Mouse (Mus musculus) heart, embryonic 13.5 days (tissue): ENCODE data around the gene Dnajc8. TPM values are rescaled to one million over a fixed set of nuclear protein-coding genes. Genes with fewer than 3 reads are reported as not detected.
"Not testable (repeated sequence)": the region's sequence is repeated elsewhere in the genome, so short reads cannot be mapped to it uniquely, and the experiment has no call there.

Source experiments
- ATAC-seq: fragments of 200-750 bp; cut with Nextera tagmentation; 2 replicates; pipeline ENCODE4 v1.8.0; 2017; ENCODE audit warnings: moderate TSS enrichment; ENCODE audit not compliant: insufficient number of reproducible peaks, low FRiP score, low TSS enrichment; ENCODE audit errors: extremely low read depth
- H3K27ac ChIP-seq: fragments of 300-500 bp; sonication (generic); replicated peaks from 2 replicates; pipeline ENCODE4 v1.5.1; 2015; ENCODE audit warnings: moderate library complexity, mild to moderate bottlenecking, inconsistent platforms
- H3K27me3 ChIP-seq: fragments of 300-500 bp; sonication (generic); replicated peaks from 2 replicates; pipeline ENCODE4 v1.6.1; 2015; ENCODE audit warnings: mild to moderate bottlenecking, inconsistent platforms
- H3K36me3 ChIP-seq: fragments of 300-500 bp; sonication (generic); 2 replicates; pipeline ENCODE4 v1.6.1; 2015; ENCODE audit warnings: mild to moderate bottlenecking, inconsistent platforms
- H3K4me1 ChIP-seq: fragments of 300-500 bp; sonication (generic); 2 replicates; pipeline ENCODE4 v1.6.1; 2015; ENCODE audit warnings: inconsistent platforms
- H3K4me2 ChIP-seq: fragments of 300-500 bp; sonication (generic); 2 replicates; pipeline ENCODE4 v1.6.1; 2015; ENCODE audit warnings: inconsistent platforms, mild to moderate bottlenecking, moderate library complexity
- H3K4me3 ChIP-seq: fragments of 300-500 bp; sonication (generic); 2 replicates; pipeline ENCODE4 v1.5.1; 2015; ENCODE audit warnings: moderate library complexity, mild to moderate bottlenecking, inconsistent platforms
- H3K9ac ChIP-seq: fragments of 300-500 bp; sonication (generic); 2 replicates; pipeline ENCODE4 v1.6.1; 2015; ENCODE audit warnings: inconsistent platforms, mild to moderate bottlenecking, moderate library complexity
- H3K9me3 ChIP-seq: fragments of 300-500 bp; sonication (generic); 2 replicates; pipeline ENCODE4 v1.6.1; 2016; ENCODE audit warnings: inconsistent platforms
- WGBS: fragments of 180-500 bp; shearing (Covaris S2); methylation state at CpG from one replicate; pipeline ENCODE4 v1.1.7; 2015; ENCODE audit warnings: mixed read lengths; 5-methylcytosine and 5-hydroxymethylcytosine counted together
- polyA plus RNA-seq: library from polyadenylated mRNA; unstranded; fragments of >200 nt; fragmentation: Nextera tagmentation; extraction: Ambion mirVana; gene quantifications from 2 replicates; pipeline ENCODE4 v1.2.1, GENCODE M21; 2015

Dnajc8 gene
- polyA plus RNA-seq, 1 experiment from 2014 or later: 103 TPM

DNA sequence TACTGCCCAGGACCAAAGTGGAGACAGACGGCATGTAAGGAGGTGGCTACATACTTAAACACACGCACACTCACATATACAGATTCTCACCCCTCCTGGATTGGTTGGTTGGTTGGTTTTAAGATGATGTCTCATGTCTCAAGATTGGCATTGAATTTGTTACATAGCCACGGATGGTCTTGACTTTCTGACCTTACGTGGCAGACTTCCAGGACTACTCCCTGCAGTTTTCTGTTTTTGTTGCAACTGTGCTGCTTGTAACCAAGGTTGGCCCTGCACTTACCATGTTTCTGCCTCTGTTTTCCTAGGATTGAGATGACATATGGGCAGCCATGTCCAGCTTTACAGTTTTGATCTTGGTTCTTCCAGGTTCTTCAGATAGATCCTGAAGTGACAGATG lies 6.1 kb downstream of the Dnajc8 start:
- Histone ChIP-seq H3K9me3 (no peaks in the 10 kb centered on the region), H3K36me3 (peaks cover 85% of the 10 kb centered on the region), H3K9ac (no peak overlapping the region), H3K4me2 (no peak overlapping the region), H3K27ac (no peak overlapping the region), H3K4me3 (no peak overlapping the region), H3K27me3 (no peaks in the 10 kb centered on the region), H3K4me1 (peaks cover 14% of the 10 kb centered on the region)
- ATAC-seq: no peak
- WGBS: 85% methylated on average over 4 of the region's 4 CpGs

DNA sequence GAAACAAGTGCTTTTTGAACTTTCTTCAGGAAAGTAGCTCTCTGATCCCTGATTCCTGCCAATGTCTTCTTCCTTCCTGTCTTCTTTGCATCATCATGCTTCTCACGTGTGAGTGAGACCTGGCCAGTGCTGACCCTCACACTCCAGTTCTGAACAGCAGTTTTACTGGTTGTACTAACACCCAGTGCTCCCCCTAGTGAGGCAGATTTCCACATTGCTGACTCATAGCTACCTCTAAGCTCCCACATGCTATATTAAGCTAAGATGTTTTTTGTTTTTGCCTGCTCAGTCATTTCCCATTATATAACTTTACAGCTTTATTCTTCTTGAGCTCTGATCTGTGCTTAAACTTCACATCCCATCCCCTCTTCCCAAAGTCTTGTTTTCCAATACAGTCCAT lies 7.4 kb downstream of the Dnajc8 start:
- WGBS: 45% methylated on average over 1 of the region's 1 CpGs
- Histone ChIP-seq H3K4me3 (no peak overlapping the region), H3K36me3 (peaks cover 96% of the 10 kb centered on the region), H3K4me2 (no peak overlapping the region), H3K4me1 (peaks cover 2% of the 10 kb centered on the region; the same call in 1 of the 2 replicates), H3K27ac (no peak overlapping the region), H3K27me3 (no peaks in the 10 kb centered on the region), H3K9ac (no peak overlapping the region), H3K9me3 (no peaks in the 10 kb centered on the region)
- no peak for ATAC-seq

DNA sequence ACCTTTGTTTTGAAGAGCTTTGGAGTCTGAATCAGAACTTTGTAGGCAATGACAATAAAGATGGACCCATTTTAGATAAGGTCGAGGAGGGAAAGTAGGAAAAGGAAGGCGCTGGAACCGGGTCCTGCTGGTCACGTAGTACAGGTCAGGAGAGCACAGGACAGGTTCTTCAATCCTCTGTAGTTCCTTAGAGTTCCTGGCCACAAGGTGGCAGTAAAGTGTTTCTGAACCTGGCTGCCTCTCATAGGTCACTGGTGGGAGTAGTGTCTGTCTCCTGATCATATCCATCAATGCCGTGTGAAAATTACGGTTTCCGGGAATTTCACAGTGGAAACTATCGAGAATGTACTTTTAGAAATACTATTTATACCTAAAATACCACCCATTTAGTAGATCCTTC lies 10.5 kb downstream of the Dnajc8 start:
- ATAC-seq: no peak; the same call in 1 of the 2 replicates
- Histone ChIP-seq H3K4me1 (no peaks in the 10 kb centered on the region), H3K4me2 (no peak overlapping the region), H3K4me3 (no peak overlapping the region), H3K9me3 (no peaks in the 10 kb centered on the region), H3K27me3 (no peaks in the 10 kb centered on the region), H3K36me3 (peaks cover 97% of the 10 kb centered on the region), H3K9ac (no peak overlapping the region), H3K27ac (no peak overlapping the region)
- WGBS: 27% methylated on average over 8 of the region's 8 CpGs

DNA sequence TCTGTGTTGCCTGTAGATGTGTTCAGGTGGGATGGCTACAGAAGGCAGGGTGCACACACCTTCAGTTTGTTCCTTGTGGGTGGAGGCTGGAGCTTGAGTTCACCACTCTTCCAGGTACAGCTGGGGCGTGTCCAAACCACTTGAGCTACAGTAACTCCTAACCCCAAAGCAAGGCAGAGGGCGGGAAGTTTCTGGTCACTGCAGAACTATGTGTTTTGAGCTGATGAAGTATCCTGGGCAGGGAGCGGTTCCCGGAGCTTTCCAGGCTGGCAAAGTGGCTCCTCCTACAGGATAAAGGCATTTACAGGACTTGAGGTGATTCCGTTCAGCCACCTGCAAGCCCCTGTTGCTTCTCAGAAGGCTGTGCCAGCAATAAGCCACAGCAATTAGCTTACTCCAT lies 18.9 kb downstream of the Dnajc8 start:
- peaks cover 16% of the 10 kb centered on the region for H3K4me1 ChIP-seq
- peaks cover 48% of the 10 kb centered on the region for H3K36me3 ChIP-seq
- H3K4me3 ChIP-seq: no peak overlapping the region
- H3K27ac ChIP-seq: peak overlapping the region; percentile 58; the same call in 1 of the 2 replicates
- WGBS: 61% methylated on average over 5 of the region's 5 CpGs
- no peaks in the 10 kb centered on the region for H3K9me3 ChIP-seq
- H3K4me2 ChIP-seq: no peak overlapping the region
- ATAC-seq: no peak
- no peaks in the 10 kb centered on the region for H3K27me3 ChIP-seq
- H3K9ac ChIP-seq: peak overlapping the region; percentile 25; the same call in 1 of the 2 replicates

DNA sequence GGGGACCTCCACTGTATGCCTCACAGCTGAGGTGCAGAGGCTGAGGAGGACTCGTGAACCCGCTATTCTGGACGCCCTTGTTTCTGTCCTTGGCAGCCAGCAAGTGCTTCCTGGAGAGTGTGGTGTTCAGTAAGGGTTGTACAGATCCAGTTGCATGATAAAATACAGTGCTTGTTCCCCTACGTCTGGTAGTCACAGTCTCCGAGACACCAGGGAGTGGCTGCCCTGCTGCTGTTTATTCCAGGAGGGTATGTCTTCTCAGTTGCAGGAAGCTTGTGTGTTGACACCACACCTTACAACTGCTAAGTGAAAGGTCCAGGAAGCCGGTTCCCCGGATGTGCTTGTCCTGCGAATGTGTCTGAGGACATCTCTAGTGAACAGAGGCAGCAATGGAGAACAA lies 19.3 kb downstream of the Dnajc8 start:
- ATAC-seq: no peak
- peak overlapping the region; percentile 58 for H3K27ac ChIP-seq
- no peaks in the 10 kb centered on the region for H3K27me3 ChIP-seq
- no peak overlapping the region for H3K4me2 ChIP-seq
- H3K4me1 ChIP-seq: peaks cover 16% of the 10 kb centered on the region
- H3K9ac ChIP-seq: peak overlapping the region; percentile 25; the same call in 1 of the 2 replicates
- WGBS: 41% methylated on average over 8 of the region's 8 CpGs
- peaks cover 44% of the 10 kb centered on the region for H3K36me3 ChIP-seq
- no peaks in the 10 kb centered on the region for H3K9me3 ChIP-seq
- no peak overlapping the region for H3K4me3 ChIP-seq

DNA sequence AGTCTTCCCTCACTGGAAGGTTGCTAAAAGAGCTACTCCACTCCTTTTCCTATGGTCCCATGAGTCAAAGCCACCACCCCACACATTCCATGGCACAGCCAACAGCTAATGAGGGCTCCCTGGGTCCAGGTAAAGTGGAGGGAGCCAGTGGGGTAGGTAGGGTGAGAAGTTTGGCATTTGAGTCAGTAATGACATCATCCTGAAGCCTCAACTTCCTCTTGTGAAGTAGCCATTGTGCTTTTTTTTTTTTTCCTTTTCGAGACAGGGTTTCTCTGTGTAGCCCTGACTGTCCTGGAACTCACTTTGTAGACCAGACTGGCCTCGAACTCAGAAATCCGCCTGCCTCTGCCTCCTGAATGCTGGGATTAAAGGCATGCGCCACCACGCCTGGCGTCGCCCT lies 20.2 kb downstream of the Dnajc8 start:
- not testable (repeated sequence) for H3K4me2 ChIP-seq, H3K9ac ChIP-seq, ATAC-seq, H3K9me3 ChIP-seq, H3K27me3 ChIP-seq, H3K4me3 ChIP-seq
- Histone ChIP-seq H3K4me1 (peaks cover 16% of the 10 kb centered on the region), H3K27ac (0 out of 2 replicates have a peak overlapping the region, but pooled peaks have one; percentile 58), H3K36me3 (peaks cover 36% of the 10 kb centered on the region)
- 89% methylated on average over 7 of the region's 7 CpGs for WGBS

DNA sequence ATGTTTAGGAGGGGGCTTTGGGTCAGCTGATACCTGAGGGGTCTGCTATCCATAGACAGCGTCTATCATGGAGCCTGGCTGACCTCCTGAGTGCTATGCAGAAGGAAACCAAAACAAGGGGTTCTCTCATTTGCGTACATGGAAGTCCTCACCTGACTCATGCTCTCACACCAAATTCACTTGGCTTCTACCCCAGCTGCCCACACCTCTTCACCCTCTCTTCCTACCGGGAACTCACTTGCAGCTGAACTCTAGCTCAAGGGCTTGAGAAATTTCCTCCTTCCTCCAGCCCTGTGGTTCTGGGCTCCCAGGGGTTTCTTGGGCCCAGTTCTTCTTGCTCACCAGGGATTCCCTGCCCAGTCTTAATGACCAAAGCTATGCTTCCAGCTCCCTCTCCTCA lies 27.9 kb downstream of the Dnajc8 start:
- WGBS: 67% methylated on average over 3 of the region's 3 CpGs
- no peak for ATAC-seq
- H3K27me3 ChIP-seq: no peaks in the 10 kb centered on the region
- no peak overlapping the region for H3K27ac ChIP-seq
- H3K4me1 ChIP-seq: peaks cover 10% of the 10 kb centered on the region
- no peak overlapping the region for H3K4me3 ChIP-seq
- peak overlapping the region; percentile 3; the same call in 1 of the 2 replicates for H3K4me2 ChIP-seq
- no peaks in the 10 kb centered on the region for H3K9me3 ChIP-seq
- H3K36me3 ChIP-seq: no peaks in the 10 kb centered on the region
- no peak overlapping the region for H3K9ac ChIP-seq

DNA sequence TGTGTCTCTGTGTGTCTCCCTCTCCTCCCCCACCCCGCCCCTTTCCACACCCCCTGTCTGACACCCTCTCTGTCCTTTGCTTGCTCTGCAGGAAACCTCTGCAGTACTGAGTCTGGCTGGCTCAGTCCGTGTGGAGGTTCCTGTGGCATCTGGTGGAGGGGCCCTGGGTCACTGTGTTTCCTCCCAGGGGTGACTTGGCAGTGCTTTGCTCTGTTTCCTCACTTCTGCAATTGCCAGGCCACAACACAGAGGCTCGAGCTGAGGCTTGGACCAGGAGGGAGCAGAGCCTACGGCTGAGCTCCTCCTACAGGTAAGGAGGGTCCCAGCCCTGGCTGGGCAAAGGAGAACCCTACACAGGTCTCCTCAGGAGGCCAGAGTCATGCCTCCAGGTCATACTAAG lies 28.6 kb downstream of the Dnajc8 start, which contains the start of gene Ptafr:
Gene Ptafr (plus strand): TSS at position 103 of the 400 bp plus-strand sequence.
- H3K9me3 ChIP-seq: no peaks in the 10 kb centered on the region
- no peak within 1 kb of the TSS for H3K9ac ChIP-seq
- H3K27me3 ChIP-seq: no peaks in the 10 kb centered on the region
- peaks cover 10% of the 10 kb centered on the region for H3K4me1 ChIP-seq
- no peak within 1 kb of the TSS for H3K27ac ChIP-seq
- ATAC-seq: no peak
- 34% methylated on average over 4 of the region's 4 CpGs for WGBS
- H3K36me3 ChIP-seq: no peaks in the 10 kb centered on the region
- peak within 1 kb of the TSS; percentile 3; the same call in 1 of the 2 replicates for H3K4me2 ChIP-seq
- no peak within 1 kb of the TSS for H3K4me3 ChIP-seq

DNA sequence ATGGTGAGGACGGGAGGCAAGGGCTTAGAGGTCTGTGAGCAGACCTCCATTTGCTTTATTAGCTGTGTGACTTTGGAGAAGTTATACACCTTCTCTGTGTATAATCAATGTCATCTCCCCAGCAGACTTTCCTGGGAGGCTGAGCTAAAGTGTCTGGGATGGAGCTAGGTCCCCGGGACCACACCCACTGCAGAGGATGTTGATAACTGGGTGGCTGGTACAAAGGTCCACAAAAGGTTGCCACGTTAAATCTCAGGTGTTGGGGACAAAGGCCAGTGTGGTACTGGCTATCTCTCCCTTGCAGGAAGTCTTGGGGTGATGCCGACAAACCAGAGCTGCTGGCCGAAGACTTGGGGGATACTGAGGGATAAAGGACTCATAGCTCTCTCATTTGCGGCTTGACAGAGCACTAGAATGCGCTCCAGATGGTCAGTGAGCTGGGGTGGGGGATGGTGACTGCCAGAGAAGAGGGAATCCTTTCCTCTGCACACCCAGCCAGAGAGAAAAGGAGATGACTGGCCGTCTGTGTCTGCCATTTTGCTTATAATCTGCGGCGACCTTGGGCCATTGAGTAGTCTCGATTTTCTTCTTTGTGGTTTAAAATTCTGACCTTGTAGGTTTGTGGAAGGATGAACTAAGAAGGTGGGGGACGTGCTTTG lies 29.9 kb downstream of the Dnajc8 start:
- H3K4me2 ChIP-seq: no peak overlapping the region
- peaks cover 10% of the 10 kb centered on the region for H3K4me1 ChIP-seq
- no peaks in the 10 kb centered on the region for H3K9me3 ChIP-seq
- no peaks in the 10 kb centered on the region for H3K27me3 ChIP-seq
- H3K27ac ChIP-seq: no peak overlapping the region
- WGBS: 69% methylated on average over 12 of the region's 12 CpGs
- H3K4me3 ChIP-seq: no peak overlapping the region
- H3K36me3 ChIP-seq: no peaks in the 10 kb centered on the region
- no peak overlapping the region for H3K9ac ChIP-seq
- ATAC-seq: no peak

DNA sequence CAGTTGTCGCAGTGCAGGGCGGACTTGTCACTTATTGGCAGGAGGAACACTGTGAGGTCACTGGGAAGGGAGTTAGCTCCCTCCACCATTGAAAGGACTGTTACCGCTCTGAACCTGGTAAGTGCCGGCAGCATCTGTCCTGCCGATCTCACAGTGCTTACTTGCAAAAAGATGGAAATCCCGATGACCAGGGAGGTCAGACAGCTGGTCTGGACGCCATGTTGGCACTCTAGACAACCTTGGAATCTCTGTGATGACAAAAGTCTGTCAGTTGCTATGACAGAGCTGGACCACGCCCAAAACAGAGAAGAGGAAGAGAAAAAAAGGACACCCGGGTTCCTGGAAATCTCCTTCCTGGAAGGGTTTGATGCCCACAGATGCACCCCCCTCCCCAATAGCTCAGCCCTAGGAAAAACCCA lies 32.0 kb downstream of the Dnajc8 start:
- Histone ChIP-seq H3K9ac (no peak overlapping the region), H3K27me3 (no peaks in the 10 kb centered on the region), H3K4me1 (peaks cover 10% of the 10 kb centered on the region), H3K4me2 (no peak overlapping the region), H3K27ac (no peak overlapping the region), H3K36me3 (no peaks in the 10 kb centered on the region), H3K4me3 (no peak overlapping the region), H3K9me3 (no peaks in the 10 kb centered on the region)
- no peak for ATAC-seq
- WGBS: 60% methylated on average over 9 of the region's 9 CpGs

DNA sequence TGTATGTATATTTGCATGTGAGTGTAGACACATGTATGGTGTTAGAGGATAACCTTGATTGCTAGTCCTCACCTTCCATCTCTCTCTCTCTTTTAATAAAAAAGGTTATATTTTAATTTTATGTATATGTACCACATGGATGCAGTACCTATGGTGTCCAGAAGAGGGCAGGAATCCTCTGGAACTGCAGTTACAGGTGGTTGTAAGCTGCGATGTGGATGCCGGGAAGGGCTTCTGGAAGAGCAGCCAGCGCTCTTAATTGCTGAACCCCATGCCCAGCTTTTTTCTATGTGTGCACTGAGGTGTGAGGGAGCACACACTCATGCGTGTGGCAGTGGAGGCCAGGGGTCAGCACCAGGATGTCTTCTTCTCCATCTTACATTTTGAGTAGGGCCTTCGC lies 33.8 kb downstream of the Dnajc8 start:
- Histone ChIP-seq H3K4me3 (no peak overlapping the region), H3K36me3 (no peaks in the 10 kb centered on the region), H3K27me3 (no peaks in the 10 kb centered on the region), H3K9ac (no peak overlapping the region), H3K27ac (no peak overlapping the region), H3K4me1 (peaks cover 13% of the 10 kb centered on the region), H3K9me3 (no peaks in the 10 kb centered on the region), H3K4me2 (no peak overlapping the region)
- ATAC-seq: no peak
- WGBS: 83% methylated on average over 5 of the region's 5 CpGs

DNA sequence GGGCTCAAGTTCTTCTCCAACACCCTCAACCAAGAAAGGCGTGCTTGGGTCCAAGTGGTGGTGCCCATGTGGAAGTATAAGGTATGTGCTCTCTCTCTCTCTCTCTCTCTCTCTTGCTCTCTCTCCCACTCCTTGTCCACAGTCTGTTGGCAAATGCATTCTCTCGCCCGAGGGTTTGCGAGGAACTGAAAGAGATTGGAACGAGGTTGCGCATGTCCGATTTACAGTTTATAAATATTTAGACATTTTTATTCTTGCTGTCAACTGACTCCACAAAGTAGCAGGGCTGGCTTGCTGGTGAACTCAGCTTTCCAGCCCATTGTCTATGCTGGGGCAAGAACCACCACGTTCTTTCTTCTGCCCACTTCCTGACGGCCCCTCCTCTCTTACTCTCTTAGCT lies 35.8 kb downstream of the Dnajc8 start:
- H3K36me3 ChIP-seq: no peaks in the 10 kb centered on the region
- no peak for ATAC-seq
- H3K9ac ChIP-seq: no peak overlapping the region
- no peak overlapping the region for H3K4me3 ChIP-seq
- no peaks in the 10 kb centered on the region for H3K9me3 ChIP-seq
- H3K27me3 ChIP-seq: no peaks in the 10 kb centered on the region
- H3K4me2 ChIP-seq: no peak overlapping the region
- 82% methylated on average over 9 of the region's 9 CpGs for WGBS
- H3K4me1 ChIP-seq: peaks cover 10% of the 10 kb centered on the region
- no peak overlapping the region for H3K27ac ChIP-seq
